Mouse (Mus musculus) midbrain, embryonic 10.5 days (tissue): ENCODE measurements around the gene Ift20. TPM values are rescaled to one million over a fixed set of nuclear protein-coding genes. Genes with fewer than 3 reads are reported as not detected.
"Not testable (repeated sequence)": the region's sequence is repeated elsewhere in the genome, so short reads cannot be mapped to it uniquely, and the experiment has no call there.

ENCODE experiments used
- DNase-seq: peaks from one replicate; pipeline ENCODE4 v3.0.0-alpha.2; 2017; ENCODE audit warnings: low spot score
- H3K27ac ChIP-seq: fragments of 300-500 bp; sonication (generic); replicated peaks from 2 replicates; pipeline ENCODE4 v1.5.1; 2016; ENCODE audit warnings: mild to moderate bottlenecking
- H3K27me3 ChIP-seq: fragments of 300-500 bp; sonication (generic); 2 replicates; pipeline ENCODE4 v1.6.1; 2016; ENCODE audit warnings: low read depth, mild to moderate bottlenecking; ENCODE audit not compliant: poor library complexity, severe bottlenecking
- H3K36me3 ChIP-seq: fragments of 300-500 bp; sonication (generic); 2 replicates; pipeline ENCODE4 v1.6.1; 2016; ENCODE audit warnings: mild to moderate bottlenecking, moderate library complexity
- H3K4me1 ChIP-seq: fragments of 300-500 bp; sonication (generic); 2 replicates; pipeline ENCODE4 v1.6.1; 2016
- H3K4me3 ChIP-seq: fragments of 300-500 bp; sonication (generic); 2 replicates; pipeline ENCODE4 v1.5.1; 2016; ENCODE audit warnings: mild to moderate bottlenecking, moderate library complexity
- H3K9me3 ChIP-seq: fragments of 300-500 bp; sonication (generic); replicated peaks from 2 replicates; pipeline ENCODE4 v1.6.1; 2016; ENCODE audit warnings: mild to moderate bottlenecking
- WGBS: fragments of 180-500 bp; shearing (Covaris S2); methylation state at CpG from one replicate; pipeline ENCODE4 v1.1.7; 2016; 5-methylcytosine and 5-hydroxymethylcytosine counted together
- polyA plus RNA-seq: library from polyadenylated mRNA; unstranded; fragments of >200 nt; fragmentation: Nextera tagmentation; extraction: Ambion mirVana; gene quantifications from 2 replicates; pipeline ENCODE4 v1.2.1, GENCODE M21; 2016

The Ift20 gene
- polyA plus RNA-seq, 1 experiment from 2014 or later, result 83.4 TPM

DNA sequence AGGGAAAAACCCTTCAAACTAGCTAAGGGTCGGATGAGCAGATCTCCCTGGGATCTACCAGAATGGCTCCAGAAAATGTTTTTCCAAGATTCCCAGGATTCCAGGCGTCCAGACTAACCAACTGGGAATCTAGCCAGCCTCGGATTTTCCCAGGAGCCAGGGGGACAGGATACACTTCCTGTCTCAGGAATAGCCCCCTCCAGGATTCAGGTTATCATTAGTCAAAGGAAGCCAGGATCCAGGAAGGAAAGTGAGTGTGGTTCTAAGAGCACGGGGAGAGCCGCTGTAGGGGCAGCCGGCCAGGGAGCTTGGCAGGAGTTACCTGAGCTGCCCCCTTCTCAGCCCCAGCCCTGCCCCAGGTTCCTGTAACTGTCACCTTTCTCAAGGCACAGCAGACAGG is 5.1 kb upstream of the Ift20 start:
- H3K4me1 ChIP-seq, result peaks cover 12% of the 10 kb centered on the region
- H3K27ac ChIP-seq, result no peak overlapping the region
- peaks cover 63% of the 10 kb centered on the region for H3K36me3 ChIP-seq
- no peak overlapping the region for H3K4me3 ChIP-seq
- DNase-seq, result no peak
- no peaks in the 10 kb centered on the region for H3K9me3 ChIP-seq
- 85% methylated on average over 6 of the region's 6 CpGs for WGBS
- H3K27me3 ChIP-seq, result no peaks in the 10 kb centered on the region

GRCm38 (mm10) chr11:78531515-78531914 is 4.6 kb upstream of the Ift20 start:
- DNase-seq, H3K27me3 ChIP-seq, H3K4me3 ChIP-seq, H3K27ac ChIP-seq, H3K9me3 ChIP-seq: not testable (repeated sequence)
- peaks cover 12% of the 10 kb centered on the region for H3K4me1 ChIP-seq
- 93% methylated on average over 10 of the region's 10 CpGs for WGBS
- H3K36me3 ChIP-seq, result peaks cover 58% of the 10 kb centered on the region

- Histone ChIP-seq H3K36me3 (peaks cover 40% of the 10 kb centered on the region), H3K9me3 (no peaks in the 10 kb centered on the region), H3K4me3 (peak overlapping the region; percentile 70), H3K4me1 (peaks cover 26% of the 10 kb centered on the region), H3K27me3 (no peaks in the 10 kb centered on the region), H3K27ac (no peak overlapping the region)
- DNase-seq, result no peak
- 92% methylated on average over 4 of the region's 4 CpGs for WGBS
Observed at GRCm38 (mm10) chr11:78534516-78534915, 1.6 kb upstream of the Ift20 start.

- H3K27me3 ChIP-seq, result no peaks in the 10 kb centered on the region
- peaks cover 40% of the 10 kb centered on the region for H3K36me3 ChIP-seq
- H3K9me3 ChIP-seq, result no peaks in the 10 kb centered on the region
- peak; percentile 41 for DNase-seq
- WGBS, result under 1% methylated on average over 23 of the region's 23 CpGs
- H3K4me3 ChIP-seq, result peak overlapping the region; percentile 70
- H3K27ac ChIP-seq, result peak overlapping the region; percentile 89
- peaks cover 26% of the 10 kb centered on the region for H3K4me1 ChIP-seq
Observed at GRCm38 (mm10) chr11:78535376-78536079, 633 bp upstream of the Ift20 start.

DNA sequence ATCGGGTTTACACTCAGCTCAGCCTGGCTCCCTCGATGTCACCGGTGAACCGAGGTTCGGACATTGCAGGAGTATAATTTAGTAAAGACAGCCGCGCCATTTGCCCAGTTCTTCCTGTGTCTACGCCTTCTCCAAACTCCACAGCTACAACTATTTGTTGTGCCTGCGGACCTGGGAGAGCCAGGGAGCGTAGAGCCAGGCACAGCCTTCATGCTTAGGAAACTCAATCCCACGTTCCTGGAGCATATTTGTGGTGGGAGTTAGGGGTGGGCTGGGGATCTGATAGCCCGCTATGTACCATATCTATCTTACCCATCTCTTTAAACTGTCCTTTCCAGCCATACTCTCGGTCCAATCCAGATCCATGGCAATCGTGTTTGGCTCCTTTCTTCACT is 526 bp downstream of the Ift20 start:
- no peak for DNase-seq
- WGBS, result 7% methylated on average over 14 of the region's 14 CpGs
- Histone ChIP-seq H3K4me3 (peak overlapping the region; percentile 70), H3K9me3 (no peaks in the 10 kb centered on the region), H3K27me3 (no peaks in the 10 kb centered on the region), H3K27ac (peak overlapping the region; percentile 89), H3K36me3 (peaks cover 43% of the 10 kb centered on the region), H3K4me1 (peaks cover 26% of the 10 kb centered on the region)

DNA sequence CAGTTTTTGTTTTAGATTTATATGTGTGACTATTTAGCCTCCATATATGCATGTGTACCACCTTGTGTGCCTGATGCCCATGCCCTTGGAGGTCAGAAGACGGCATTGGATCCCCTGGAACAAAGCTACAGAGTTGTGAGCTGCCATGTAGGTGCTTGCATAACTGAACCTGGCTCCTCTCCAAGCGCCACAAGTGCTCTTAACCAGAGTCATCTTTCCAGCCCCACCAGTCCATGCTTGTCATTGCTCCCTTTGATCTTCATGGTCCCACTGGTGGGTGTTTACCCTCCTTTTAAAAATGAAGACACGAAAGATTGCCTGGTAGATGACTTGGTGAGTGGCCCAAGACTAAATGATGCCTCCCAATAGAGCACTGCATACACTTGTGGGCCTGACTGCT is 4.2 kb downstream of the Ift20 start:
- Histone ChIP-seq H3K36me3 (peaks cover 69% of the 10 kb centered on the region), H3K9me3 (no peaks in the 10 kb centered on the region), H3K27ac (no peak overlapping the region), H3K4me3 (no peak overlapping the region), H3K27me3 (no peaks in the 10 kb centered on the region), H3K4me1 (peaks cover 14% of the 10 kb centered on the region)
- no peak for DNase-seq
- 95% methylated on average over 3 of the region's 3 CpGs for WGBS

- no peak for DNase-seq
- peaks cover 20% of the 10 kb centered on the region for H3K4me1 ChIP-seq
- H3K4me3 ChIP-seq, result no peak overlapping the region
- no peak overlapping the region for H3K27ac ChIP-seq
- peaks cover 67% of the 10 kb centered on the region for H3K36me3 ChIP-seq
- no peaks in the 10 kb centered on the region for H3K27me3 ChIP-seq
- H3K9me3 ChIP-seq, result no peaks in the 10 kb centered on the region
- WGBS, result 95% methylated on average over 7 of the region's 7 CpGs
Observed at GRCm38 (mm10) chr11:78544449-78545111, 8.4 kb downstream of the Ift20 start.

DNA sequence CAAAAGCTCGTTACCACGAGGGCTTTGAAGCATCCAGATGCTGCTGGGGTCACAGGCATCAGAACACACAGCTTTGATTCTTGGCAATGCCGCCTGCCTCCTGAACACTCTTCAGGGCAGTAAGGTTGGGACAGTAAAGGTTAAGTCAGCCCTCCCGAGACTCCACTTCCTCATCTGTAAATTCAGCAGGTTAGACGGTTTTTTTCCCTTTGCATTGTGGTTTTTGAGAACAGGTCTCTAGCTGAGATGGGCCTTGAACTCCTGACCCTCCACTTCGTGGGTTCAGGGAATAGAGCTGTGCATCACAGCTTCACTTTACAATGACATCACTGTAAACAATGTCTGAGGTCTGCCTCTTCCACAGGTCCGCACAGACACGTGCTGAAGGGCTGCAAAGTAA is 9.0 kb downstream of the Ift20 start:
- Histone ChIP-seq H3K27me3 (no peaks in the 10 kb centered on the region), H3K4me3 (no peak overlapping the region), H3K27ac (no peak overlapping the region), H3K36me3 (peaks cover 61% of the 10 kb centered on the region), H3K4me1 (peaks cover 26% of the 10 kb centered on the region), H3K9me3 (no peaks in the 10 kb centered on the region)
- DNase-seq, result no peak
- WGBS, result 82% methylated on average over 8 of the region's 8 CpGs

GRCm38 (mm10) chr11:78547718-78548460 is 11.7 kb downstream of the Ift20 start:
- peak overlapping the region; percentile 67; the same call in 1 of the 2 replicates for H3K4me3 ChIP-seq
- no peaks in the 10 kb centered on the region for H3K9me3 ChIP-seq
- no peak for DNase-seq
- H3K36me3 ChIP-seq, result peaks cover 35% of the 10 kb centered on the region
- 87% methylated on average over 2 of the region's 2 CpGs for WGBS
- peaks cover 34% of the 10 kb centered on the region for H3K4me1 ChIP-seq
- H3K27ac ChIP-seq, result no peak overlapping the region
- H3K27me3 ChIP-seq, result no peaks in the 10 kb centered on the region

- peak overlapping the region; percentile 92 for H3K27ac ChIP-seq
- peaks cover 6% of the 10 kb centered on the region; the same call in 1 of the 2 replicates for H3K9me3 ChIP-seq
- H3K36me3 ChIP-seq, result peaks cover 19% of the 10 kb centered on the region
- peaks cover 34% of the 10 kb centered on the region for H3K4me1 ChIP-seq
- H3K27me3 ChIP-seq, result no peaks in the 10 kb centered on the region
- 13% methylated on average over 5 of the region's 5 CpGs for WGBS
- peak overlapping the region; percentile 67 for H3K4me3 ChIP-seq
- DNase-seq, result no peak
Observed at GRCm38 (mm10) chr11:78549491-78549987, 13.4 kb downstream of the Ift20 start.

GRCm38 (mm10) chr11:78550168-78551058 is 14.3 kb downstream of the Ift20 start, which contains the start of gene Tmem97:
Gene Tmem97, minus strand, starts transcription at chr11:78550777.
- Histone ChIP-seq H3K27ac (peak within 1 kb of the TSS; percentile 92), H3K9me3 (peaks cover 6% of the 10 kb centered on the region; the same call in 1 of the 2 replicates), H3K4me3 (peak within 1 kb of the TSS; percentile 67), H3K36me3 (peaks cover 11% of the 10 kb centered on the region), H3K27me3 (no peaks in the 10 kb centered on the region), H3K4me1 (peaks cover 34% of the 10 kb centered on the region)
- WGBS, result under 1% methylated on average over 60 of the region's 60 CpGs
- peak; percentile 96 for DNase-seq

- H3K36me3 ChIP-seq, result peaks cover 7% of the 10 kb centered on the region; the same call in 1 of the 2 replicates
- 36% methylated on average over 6 of the region's 6 CpGs for WGBS
- no peak for DNase-seq
- H3K27me3 ChIP-seq, result no peaks in the 10 kb centered on the region
- peaks cover 34% of the 10 kb centered on the region for H3K4me1 ChIP-seq
- H3K27ac ChIP-seq, result peak overlapping the region; percentile 92
- H3K4me3 ChIP-seq, result peak overlapping the region; percentile 67
- peaks cover 6% of the 10 kb centered on the region; the same call in 1 of the 2 replicates for H3K9me3 ChIP-seq
Observed at GRCm38 (mm10) chr11:78551059-78551398, 14.9 kb downstream of the Ift20 start.
